Mouse (Mus musculus) liver, adult 2 months (tissue): Measurements from ENCODE around the gene Gm20388. TPM values are rescaled to one million over a fixed set of nuclear protein-coding genes. Genes with fewer than 3 reads are reported as not detected.

Experiments used
- DNase-seq: peaks from one replicate; pipeline ENCODE4 v3.0.0-alpha.2; 2011; ENCODE audit warnings: low read depth, low spot score; ENCODE audit errors: extremely low read depth
- H3K27ac ChIP-seq: fragments of 200-500 bp; replicated peaks from 2 replicates; pipeline ENCODE4 v1.5.1; 2012; ENCODE audit warnings: low read depth, mild to moderate bottlenecking, control low read depth, inconsistent platforms, low read length; ENCODE audit not compliant: insufficient read depth
- H3K27me3 ChIP-seq: fragments of 200-500 bp; 2 replicates; pipeline ENCODE4 v1.6.1; 2012; ENCODE audit warnings: mild to moderate bottlenecking, moderate library complexity, low read length, inconsistent platforms; ENCODE audit not compliant: control insufficient read depth, insufficient read depth
- H3K36me3 ChIP-seq: fragments of 200-500 bp; 2 replicates; pipeline ENCODE4 v1.6.1; 2012; ENCODE audit warnings: low read length, inconsistent platforms; ENCODE audit not compliant: control insufficient read depth, insufficient read depth
- H3K4me1 ChIP-seq: fragments of 200-500 bp; 2 replicates; pipeline ENCODE4 v1.6.1; 2011; ENCODE audit warnings: low read length; ENCODE audit not compliant: control insufficient read depth, insufficient read depth
- H3K4me3 ChIP-seq: fragments of 200-500 bp; 2 replicates; pipeline ENCODE4 v1.5.1; 2011; ENCODE audit warnings: low read depth, mild to moderate bottlenecking, control low read depth, low read length, moderate library complexity; ENCODE audit not compliant: insufficient read depth
- H3K79me2 ChIP-seq: fragments of 200-500 bp; 2 replicates; pipeline ENCODE4 v1.6.1; 2012; ENCODE audit warnings: inconsistent platforms, mild to moderate bottlenecking, low read length, moderate library complexity; ENCODE audit not compliant: control insufficient read depth, insufficient read depth
- H3K9ac ChIP-seq: fragments of 200-500 bp; 2 replicates; pipeline ENCODE4 v1.6.1; 2012; ENCODE audit warnings: low read depth, mild to moderate bottlenecking, control low read depth, inconsistent platforms, low read length
- CTCF ChIP-seq: fragments of 200-500 bp; IDR thresholded peaks from 2 replicates; pipeline ENCODE4 v1.5.1; 2011; ENCODE audit warnings: low read depth, low read length, control low read depth
- POLR2A ChIP-seq: fragments of 200-500 bp; IDR thresholded peaks from 2 replicates; pipeline ENCODE4 v1.6.1; 2011; ENCODE audit warnings: low read length, control low read depth; ENCODE audit not compliant: insufficient read depth; ENCODE audit errors: extremely low read depth
- WGBS: fragments of 180-500 bp; shearing (Covaris S2); methylation state at CpG from one replicate; pipeline ENCODE4 v1.1.7; 2018; 5-methylcytosine and 5-hydroxymethylcytosine counted together
- polyA plus RNA-seq: library from polyadenylated mRNA; depleted of rRNA; stranded (reverse); fragments of >200 nt; gene quantifications from 2 replicates; pipeline ENCODE4 v1.2.3, GENCODE M21; 2012
- total RNA-seq: library from RNA; depleted of rRNA; stranded (reverse); fragments of >200 nt; gene quantifications from 2 replicates; pipeline ENCODE4 v1.2.3, GENCODE M21; 2014

The Gm20388 gene
- total and polyA plus RNA-seq, 2 experiments, result 6.4 to 19.9 TPM

GRCm38 (mm10) chr8:122987255-122987654 lies 3076.6 kb downstream of the Gm20388 start:
- Histone ChIP-seq H3K4me3 (no peak overlapping the region), H3K36me3 (no peaks in the 10 kb centered on the region), H3K27me3 (no peaks in the 10 kb centered on the region), H3K79me2 (peaks cover 62% of the 10 kb centered on the region), H3K27ac (no peak overlapping the region), H3K4me1 (peaks cover 51% of the 10 kb centered on the region), H3K9ac (no peak overlapping the region)
- 30% methylated on average over 2 of the region's 2 CpGs for WGBS
- TF ChIP-seq POLR2A (no peak), CTCF (no peak)
- no peak for DNase-seq

- TF ChIP-seq CTCF (no peak), POLR2A (no peak)
- no peak overlapping the region for H3K27ac ChIP-seq
- H3K27me3 ChIP-seq, result no peaks in the 10 kb centered on the region
- H3K79me2 ChIP-seq, result peaks cover 67% of the 10 kb centered on the region
- no peak overlapping the region for H3K4me3 ChIP-seq
- WGBS, result 21% methylated on average over 3 of the region's 3 CpGs
- peak; percentile 73 for DNase-seq
- H3K9ac ChIP-seq, result no peak overlapping the region
- H3K36me3 ChIP-seq, result no peaks in the 10 kb centered on the region
- H3K4me1 ChIP-seq, result peaks cover 44% of the 10 kb centered on the region
These were observed 3078.3 kb downstream of the Gm20388 start for GRCm38 (mm10) chr8:122988955-122989354.

DNA sequence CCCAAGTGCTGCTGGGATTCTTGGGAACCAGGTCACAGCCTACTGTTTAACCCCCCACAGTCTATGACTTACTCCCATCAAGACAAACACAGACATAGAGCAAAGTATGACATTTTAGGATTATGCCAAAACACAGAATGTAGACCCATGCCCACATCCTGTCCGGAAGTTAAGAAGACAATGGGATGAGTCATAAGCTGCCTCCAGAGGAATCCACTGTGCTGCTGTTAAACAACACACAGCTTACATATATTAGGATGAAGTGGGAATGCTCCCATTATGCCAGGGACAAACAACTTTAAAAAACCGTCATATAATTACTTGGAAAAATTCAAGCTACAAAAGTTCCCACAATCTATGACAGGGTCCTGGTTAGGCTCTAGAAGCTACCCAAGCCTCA lies 3079.3 kb downstream of the Gm20388 start:
- Histone ChIP-seq H3K9ac (no peak overlapping the region), H3K27me3 (no peaks in the 10 kb centered on the region), H3K4me3 (no peak overlapping the region), H3K4me1 (peaks cover 40% of the 10 kb centered on the region), H3K79me2 (peaks cover 64% of the 10 kb centered on the region), H3K27ac (no peak overlapping the region), H3K36me3 (no peaks in the 10 kb centered on the region)
- no peak for TF ChIP-seq POLR2A
- TF ChIP-seq CTCF, result no peak
- 83% methylated on average over 2 of the region's 2 CpGs for WGBS
- DNase-seq, result no peak

DNA sequence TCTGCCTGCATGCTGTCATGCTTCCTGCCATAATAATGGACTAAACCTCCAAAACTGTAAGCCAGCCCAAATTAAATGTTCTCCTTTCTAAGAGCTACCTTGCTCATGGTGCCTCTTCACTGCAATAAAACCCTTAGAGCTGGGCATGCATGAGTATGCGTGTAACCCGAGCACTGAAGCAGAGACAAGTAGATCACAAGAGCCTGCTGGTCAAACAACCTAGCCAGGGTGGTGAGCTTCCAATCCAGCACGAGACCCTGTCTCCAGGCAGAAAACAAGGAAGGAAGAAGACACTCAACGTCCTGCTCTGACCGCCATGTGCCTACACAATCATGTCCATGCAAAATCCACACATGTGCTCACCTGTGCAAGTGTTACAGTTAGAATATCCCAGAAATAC lies 3080.7 kb downstream of the Gm20388 start:
- DNase-seq, result no peak
- Histone ChIP-seq H3K79me2 (peaks cover 55% of the 10 kb centered on the region), H3K4me3 (no peak overlapping the region), H3K36me3 (no peaks in the 10 kb centered on the region), H3K27ac (no peak overlapping the region), H3K27me3 (no peaks in the 10 kb centered on the region), H3K9ac (no peak overlapping the region), H3K4me1 (peaks cover 27% of the 10 kb centered on the region)
- TF ChIP-seq CTCF, result no peak
- no peak for TF ChIP-seq POLR2A
- 89% methylated on average over 5 of the region's 5 CpGs for WGBS

DNA sequence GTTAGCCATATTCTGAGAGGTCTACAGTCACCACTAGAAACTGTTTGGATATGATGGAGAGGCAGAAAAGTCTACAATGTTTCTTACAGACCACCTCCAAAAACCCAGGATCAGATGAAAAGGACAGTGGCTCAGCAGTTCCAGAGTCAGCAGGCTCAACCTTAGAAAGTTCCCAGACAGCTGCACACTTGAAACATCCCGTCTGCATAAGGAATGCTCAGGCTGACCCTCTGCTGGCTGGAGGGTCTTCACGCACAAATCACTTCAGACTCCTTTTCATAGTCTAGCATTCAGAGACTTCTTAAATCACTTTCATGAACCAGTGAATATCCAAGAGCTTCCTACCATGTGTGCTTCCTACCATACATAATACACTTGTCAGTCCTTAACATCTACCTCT lies 3081.7 kb downstream of the Gm20388 start:
- Histone ChIP-seq H3K79me2 (peaks cover 53% of the 10 kb centered on the region), H3K27ac (no peak overlapping the region), H3K9ac (no peak overlapping the region), H3K4me1 (peaks cover 21% of the 10 kb centered on the region), H3K27me3 (no peaks in the 10 kb centered on the region), H3K36me3 (no peaks in the 10 kb centered on the region), H3K4me3 (no peak overlapping the region)
- TF ChIP-seq CTCF, result no peak
- no peak for TF ChIP-seq POLR2A
- DNase-seq, result no peak
- WGBS, result 93% methylated on average over 2 of the region's 2 CpGs

DNA sequence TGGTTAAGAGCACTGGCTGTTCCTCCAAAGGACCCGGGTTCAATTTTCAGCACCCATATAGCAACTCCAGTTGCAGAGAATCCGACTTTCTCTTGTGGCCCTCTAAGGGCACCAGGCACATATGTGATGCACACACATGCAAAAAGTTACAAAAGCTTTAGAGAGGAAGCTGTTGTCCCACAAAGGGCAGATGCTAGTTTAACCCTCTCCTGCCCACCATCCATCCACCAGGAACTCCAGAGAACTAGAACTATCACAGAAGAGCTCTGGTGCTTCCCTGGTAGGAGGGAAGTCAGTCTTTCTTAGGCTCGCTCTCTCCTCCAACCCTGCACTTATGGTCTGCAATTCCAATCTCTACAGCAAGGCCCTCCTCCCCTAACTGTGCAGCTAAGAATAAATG lies 3082.4 kb downstream of the Gm20388 start:
- H3K27ac ChIP-seq, result no peak overlapping the region
- no peak overlapping the region for H3K9ac ChIP-seq
- H3K4me3 ChIP-seq, result no peak overlapping the region
- no peaks in the 10 kb centered on the region for H3K36me3 ChIP-seq
- H3K27me3 ChIP-seq, result no peaks in the 10 kb centered on the region
- peaks cover 16% of the 10 kb centered on the region for H3K4me1 ChIP-seq
- no peak for DNase-seq
- peaks cover 56% of the 10 kb centered on the region for H3K79me2 ChIP-seq
- 81% methylated on average over 3 of the region's 3 CpGs for WGBS
- TF ChIP-seq CTCF, result no peak
- TF ChIP-seq POLR2A, result no peak
